Mouse (Mus musculus) liver, embryonic 14.5 days (tissue): ENCODE results near the gene Pecam1. TPM values are rescaled to one million over a fixed set of nuclear protein-coding genes. Genes with fewer than 3 reads are reported as not detected.

Experiments
- ATAC-seq: fragments of 200-750 bp; cut with Nextera tagmentation; 2 replicates; pipeline ENCODE4 v1.8.0; 2017; ENCODE audit warnings: moderate number of reproducible peaks, mild to moderate bottlenecking, moderate library complexity; ENCODE audit not compliant: insufficient read depth
- DNase-seq, 3 experiments: peaks; one replicate each; pipeline ENCODE4 v3.0.0-alpha.2; 2012 to 2013; ENCODE audit warnings: low read depth in 3 of 3, low spot score in 3 of 3
- H3K27ac ChIP-seq: fragments of 300-500 bp; sonication (generic); 2 replicates; pipeline ENCODE4 v1.5.1; 2014; ENCODE audit warnings: moderate library complexity, mild to moderate bottlenecking, control low read depth, inconsistent platforms
- H3K27me3 ChIP-seq: fragments of 300-500 bp; sonication (generic); 2 replicates; pipeline ENCODE4 v1.6.1; 2014; ENCODE audit warnings: mild to moderate bottlenecking, low read length, moderate library complexity; ENCODE audit not compliant: control insufficient read depth, insufficient read depth
- H3K36me3 ChIP-seq: fragments of 300-500 bp; sonication (generic); replicated peaks from 2 replicates; pipeline ENCODE4 v1.6.1; 2014; ENCODE audit warnings: low read depth; ENCODE audit not compliant: control insufficient read depth, insufficient read depth
- H3K4me1 ChIP-seq, 2 experiments: fragments of 200-500 bp in 1 of 2; fragments of 300-500 bp in 1 of 2; sonication (generic) in 1 of 2; replicated peaks; 2 replicates each; pipeline ENCODE4 v1.6.1; 2012 to 2014; ENCODE audit warnings: antibody characterized with exemption in 1 of 2, inconsistent platforms in 1 of 2, low read length in 1 of 2; ENCODE audit not compliant: control insufficient read depth in 2 of 2, insufficient read depth in 2 of 2
- H3K4me2 ChIP-seq: fragments of 300-500 bp; sonication (generic); 2 replicates; pipeline ENCODE4 v1.6.1; 2014; ENCODE audit warnings: low read depth, mild to moderate bottlenecking, control low read depth, moderate library complexity
- H3K4me3 ChIP-seq, 2 experiments: fragments of 200-500 bp in 1 of 2; fragments of 300-500 bp in 1 of 2; sonication (generic) in 1 of 2; 2 replicates each; pipeline ENCODE4 v1.5.1; 2012 to 2014; ENCODE audit warnings: low read depth in 2 of 2, low read length in 2 of 2, mild to moderate bottlenecking in 2 of 2, control low read depth in 1 of 2, inconsistent platforms in 1 of 2, moderate library complexity in 1 of 2; ENCODE audit not compliant: insufficient read depth in 1 of 2
- H3K9ac ChIP-seq: fragments of 300-500 bp; sonication (generic); replicated peaks from 2 replicates; pipeline ENCODE4 v1.6.1; 2014; ENCODE audit warnings: mild to moderate bottlenecking, control low read depth, moderate library complexity
- H3K9me3 ChIP-seq: fragments of 300-500 bp; sonication (generic); 2 replicates; pipeline ENCODE4 v1.6.1; 2016; ENCODE audit warnings: low read length, mixed read lengths; ENCODE audit not compliant: control insufficient read depth
- CTCF ChIP-seq: IDR thresholded peaks from 2 replicates; pipeline ENCODE4 v1.5.1; 2016; ENCODE audit warnings: antibody characterized with exemption, low read depth, control low read depth
- EP300 ChIP-seq: IDR thresholded peaks from 2 replicates; pipeline ENCODE4 v1.6.1; 2016; ENCODE audit warnings: antibody characterized with exemption, low read depth
- WGBS: fragments of 180-500 bp; shearing (Covaris S2); extraction: QIAGEN DNeasy Blood & Tissue Kit; methylation state at CpG from one replicate; pipeline ENCODE4 v1.1.7; 2014; ENCODE audit not compliant: insufficient replicate concordance; 5-methylcytosine and 5-hydroxymethylcytosine counted together
- polyA plus RNA-seq, 2 experiments: library from polyadenylated mRNA; depleted of rRNA in 1 of 2; stranded (reverse) in 1 of 2; unstranded in 1 of 2; fragments of >200 nt; fragmentation: Nextera tagmentation in 1 of 2; extraction: Ambion mirVana in 1 of 2; gene quantifications; 2 replicates each; pipeline versions ENCODE4 v1.2.1 to v1.2.3; 2012 to 2014

Pecam1 gene
- polyA plus RNA-seq, 2 experiments, result 5.5 to 6.3 TPM

GRCm38 (mm10) chr11:106687293-106687692, 63.1 kb downstream of the Pecam1 start:
- no peak for ATAC-seq
- H3K36me3 ChIP-seq, result no peaks in the 10 kb centered on the region
- no peak overlapping the region for H3K27ac ChIP-seq
- WGBS, result 55% methylated on average over 9 of the region's 9 CpGs
- no peaks in the 10 kb centered on the region for H3K4me1 ChIP-seq
- no peak overlapping the region for H3K4me3 ChIP-seq
- no peak overlapping the region for H3K9ac ChIP-seq
- no peak overlapping the region for H3K4me2 ChIP-seq
- no peaks in the 10 kb centered on the region for H3K9me3 ChIP-seq
- H3K27me3 ChIP-seq, result no peaks in the 10 kb centered on the region
- no peak for DNase-seq
- TF ChIP-seq EP300 (no peak), CTCF (no peak)

DNA sequence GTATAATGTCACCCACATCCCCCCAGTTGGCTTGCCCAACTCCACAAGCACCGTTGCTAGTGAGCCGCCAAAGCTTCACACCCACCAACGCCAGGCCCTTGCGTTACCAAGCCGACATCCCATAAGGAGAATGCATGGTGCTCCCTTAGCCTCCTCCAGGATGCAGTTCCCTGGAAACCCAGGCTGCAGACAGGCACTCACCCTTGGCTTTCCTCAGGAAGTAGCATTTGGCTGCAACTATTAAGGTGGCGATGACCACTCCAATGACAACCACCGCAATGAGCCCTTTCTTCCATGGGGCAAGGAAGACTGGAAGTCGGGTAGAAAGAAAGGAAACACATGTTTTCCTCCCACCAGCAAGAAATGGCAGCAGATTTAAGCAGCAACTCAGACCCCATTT, 66.4 kb downstream of the Pecam1 start:
- Histone ChIP-seq H3K27ac (no peak overlapping the region), H3K36me3 (no peaks in the 10 kb centered on the region), H3K4me3 (no peak overlapping the region), H3K9ac (no peak overlapping the region), H3K4me2 (no peak overlapping the region), H3K4me1 (no peaks in the 10 kb centered on the region), H3K9me3 (no peaks in the 10 kb centered on the region), H3K27me3 (no peaks in the 10 kb centered on the region)
- no peak for DNase-seq
- no peak for TF ChIP-seq CTCF
- WGBS, result 82% methylated on average over 8 of the region's 8 CpGs
- ATAC-seq, result no peak

GRCm38 (mm10) chr11:106683345-106683744, 67.1 kb downstream of the Pecam1 start:
- TF ChIP-seq EP300 (no peak), CTCF (no peak)
- H3K9ac ChIP-seq, result no peak overlapping the region
- ATAC-seq (no peak), DNase-seq (no peak)
- 55% methylated on average over 3 of the region's 3 CpGs for WGBS
- no peaks in the 10 kb centered on the region for H3K9me3 ChIP-seq
- H3K36me3 ChIP-seq, result no peaks in the 10 kb centered on the region
- H3K4me3 ChIP-seq, result no peak overlapping the region
- H3K27me3 ChIP-seq, result no peaks in the 10 kb centered on the region
- H3K4me2 ChIP-seq, result no peak overlapping the region
- no peak overlapping the region for H3K27ac ChIP-seq
- no peaks in the 10 kb centered on the region for H3K4me1 ChIP-seq

GRCm38 (mm10) chr11:106681138-106681537, 69.3 kb downstream of the Pecam1 start:
- Histone ChIP-seq H3K9ac (no peak overlapping the region), H3K9me3 (no peaks in the 10 kb centered on the region), H3K27me3 (no peaks in the 10 kb centered on the region), H3K4me1 (0 out of 4 replicates have a peak, but pooled peaks cover 0 to 2% of the 10 kb centered on the region in 2 experiments), H3K27ac (no peak overlapping the region), H3K4me3 (no peak overlapping the region), H3K36me3 (no peaks in the 10 kb centered on the region), H3K4me2 (no peak overlapping the region)
- DNase-seq (no peak), ATAC-seq (no peak)
- 68% methylated on average over 6 of the region's 6 CpGs for WGBS
- TF ChIP-seq EP300 (no peak), CTCF (no peak)

GRCm38 (mm10) chr11:106679874-106680273, 70.6 kb downstream of the Pecam1 start:
- WGBS, result 64% methylated on average over 6 of the region's 6 CpGs

More at GRCm38 (mm10) chr11:106679874-106680273, 70.6 kb downstream of the Pecam1 start:
- H3K9me3 ChIP-seq, result no peaks in the 10 kb centered on the region
- ATAC-seq (no peak), DNase-seq (no peak)
- H3K4me2 ChIP-seq, result no peak overlapping the region
- no peaks in the 10 kb centered on the region for H3K36me3 ChIP-seq
- H3K9ac ChIP-seq, result no peak overlapping the region
- no peak overlapping the region for H3K27ac ChIP-seq
- H3K27me3 ChIP-seq, result no peaks in the 10 kb centered on the region
- no peak for TF ChIP-seq EP300
- peak; percentile 51 for TF ChIP-seq CTCF
- H3K4me3 ChIP-seq, result no peak overlapping the region
- peaks cover 0 to 8% of the 10 kb centered on the region in 2 experiments; a peak in 2 of 4 replicates for H3K4me1 ChIP-seq
